Mouse (Mus musculus) intestine, embryonic 15.5 days (tissue): ENCODE results near the gene Pkd1. TPM values are rescaled to one million over a fixed set of nuclear protein-coding genes. Genes with fewer than 3 reads are reported as not detected.

Experiments used
- ATAC-seq: fragments of 200-750 bp; cut with Nextera tagmentation; 2 replicates; pipeline ENCODE4 v1.8.0; 2017; ENCODE audit warnings: moderate TSS enrichment, moderate library complexity
- H3K27ac ChIP-seq: fragments of 300-500 bp; sonication (generic); 2 replicates; pipeline ENCODE4 v1.5.1; 2015; ENCODE audit warnings: mild to moderate bottlenecking, inconsistent platforms
- H3K27me3 ChIP-seq: fragments of 300-500 bp; sonication (generic); replicated peaks from 2 replicates; pipeline ENCODE4 v1.6.1; 2015; ENCODE audit warnings: inconsistent platforms
- H3K36me3 ChIP-seq: fragments of 300-500 bp; sonication (generic); 2 replicates; pipeline ENCODE4 v1.6.1; 2015; ENCODE audit warnings: inconsistent platforms
- H3K4me1 ChIP-seq: fragments of 300-500 bp; sonication (generic); replicated peaks from 2 replicates; pipeline ENCODE4 v1.6.1; 2015; ENCODE audit warnings: inconsistent platforms
- H3K4me2 ChIP-seq: fragments of 300-500 bp; sonication (generic); replicated peaks from 2 replicates; pipeline ENCODE4 v1.6.1; 2015; ENCODE audit warnings: mild to moderate bottlenecking, inconsistent platforms
- H3K4me3 ChIP-seq: fragments of 300-500 bp; sonication (generic); replicated peaks from 2 replicates; pipeline ENCODE4 v1.5.1; 2015; ENCODE audit warnings: inconsistent platforms
- H3K9ac ChIP-seq: fragments of 300-500 bp; sonication (generic); 2 replicates; pipeline ENCODE4 v1.6.1; 2015; ENCODE audit warnings: inconsistent platforms
- H3K9me3 ChIP-seq: fragments of 300-500 bp; sonication (generic); 2 replicates; pipeline ENCODE4 v1.6.1; 2016; ENCODE audit warnings: inconsistent platforms
- WGBS: fragments of 180-500 bp; shearing (Covaris S2); methylation state at CpG from one replicate; pipeline ENCODE4 v1.1.7; 2015; 5-methylcytosine and 5-hydroxymethylcytosine counted together
- polyA plus RNA-seq: library from polyadenylated mRNA; unstranded; fragments of >200 nt; fragmentation: Nextera tagmentation; extraction: Ambion mirVana; gene quantifications from 2 replicates; pipeline ENCODE4 v1.2.1, GENCODE M21; 2015

Pkd1 gene
- polyA plus RNA-seq, 1 experiment from 2014 or later = 16.9 TPM

GRCm38 (mm10) chr17:24527315-24527714 is 22.3 kb upstream of the Pkd1 start:
- H3K4me3 ChIP-seq = peak overlapping the region; percentile 98
- H3K4me1 ChIP-seq = peaks cover 48% of the 10 kb centered on the region
- peak; percentile 4; the same call in 1 of the 2 replicates for ATAC-seq
- no peaks in the 10 kb centered on the region for H3K36me3 ChIP-seq
- H3K9ac ChIP-seq = peak overlapping the region; percentile 96
- H3K9me3 ChIP-seq = no peaks in the 10 kb centered on the region
- peak overlapping the region; percentile 61 for H3K4me2 ChIP-seq
- no peaks in the 10 kb centered on the region for H3K27me3 ChIP-seq
- H3K27ac ChIP-seq = peak overlapping the region; percentile 85
- WGBS = 0% methylated on average over 17 of the region's 19 CpGs

- peak within 1 kb of the TSS; percentile 67 for H3K4me2 ChIP-seq
- H3K9ac ChIP-seq = peak within 1 kb of the TSS; percentile 96
- no peaks in the 10 kb centered on the region for H3K36me3 ChIP-seq
- WGBS = under 1% methylated on average over 40 of the region's 40 CpGs
- ATAC-seq = peak; percentile 97
- H3K27me3 ChIP-seq = no peaks in the 10 kb centered on the region
- peak within 1 kb of the TSS; percentile 85 for H3K27ac ChIP-seq
- H3K4me3 ChIP-seq = peak within 1 kb of the TSS; percentile 98
- peaks cover 54% of the 10 kb centered on the region for H3K4me1 ChIP-seq
- H3K9me3 ChIP-seq = no peaks in the 10 kb centered on the region
Measured at GRCm38 (mm10) chr17:24527723-24528559, 21.7 kb upstream of the Pkd1 start, which contains the start of gene Traf7. TSS of gene Traf7 (minus strand) at chr17:24527938.

- Histone ChIP-seq H3K9me3 (no peaks in the 10 kb centered on the region), H3K4me3 (peak overlapping the region; percentile 57), H3K27me3 (no peaks in the 10 kb centered on the region), H3K4me2 (peak overlapping the region; percentile 67), H3K9ac (peak overlapping the region; percentile 69), H3K27ac (peak overlapping the region; percentile 85), H3K36me3 (no peaks in the 10 kb centered on the region), H3K4me1 (peaks cover 60% of the 10 kb centered on the region)
- ATAC-seq = no peak
- WGBS = under 1% methylated on average over 8 of the region's 8 CpGs
Measured at GRCm38 (mm10) chr17:24528560-24528918, 21.1 kb upstream of the Pkd1 start.

GRCm38 (mm10) chr17:24529007-24529451 is 20.6 kb upstream of the Pkd1 start:
- H3K27ac ChIP-seq = peak overlapping the region; percentile 85
- H3K27me3 ChIP-seq = no peaks in the 10 kb centered on the region
- peak overlapping the region; percentile 67 for H3K4me2 ChIP-seq
- no peak for ATAC-seq
- H3K4me1 ChIP-seq = peaks cover 60% of the 10 kb centered on the region
- H3K9me3 ChIP-seq = no peaks in the 10 kb centered on the region
- H3K4me3 ChIP-seq = peak overlapping the region; percentile 57
- H3K36me3 ChIP-seq = no peaks in the 10 kb centered on the region
- 0% methylated on average over 4 of the region's 4 CpGs for WGBS
- peak overlapping the region; percentile 69 for H3K9ac ChIP-seq

- no peaks in the 10 kb centered on the region for H3K36me3 ChIP-seq
- H3K9ac ChIP-seq = peak overlapping the region; percentile 69
- peak overlapping the region; percentile 85 for H3K27ac ChIP-seq
- H3K9me3 ChIP-seq = no peaks in the 10 kb centered on the region
- no peak for ATAC-seq
- 30% methylated on average over 5 of the region's 5 CpGs for WGBS
- peak overlapping the region; percentile 67 for H3K4me2 ChIP-seq
- H3K4me3 ChIP-seq = peak overlapping the region; percentile 57
- peaks cover 56% of the 10 kb centered on the region for H3K4me1 ChIP-seq
- no peaks in the 10 kb centered on the region for H3K27me3 ChIP-seq
Measured at GRCm38 (mm10) chr17:24529883-24530282, 19.8 kb upstream of the Pkd1 start.

- WGBS = 37% methylated on average over 8 of the region's 8 CpGs
- H3K27ac ChIP-seq = no peak overlapping the region
- peak overlapping the region; percentile 67 for H3K4me2 ChIP-seq
- peak overlapping the region; percentile 57 for H3K4me3 ChIP-seq
- no peak for ATAC-seq
- H3K36me3 ChIP-seq = no peaks in the 10 kb centered on the region
- peak overlapping the region; percentile 69 for H3K9ac ChIP-seq
- H3K27me3 ChIP-seq = no peaks in the 10 kb centered on the region
- no peaks in the 10 kb centered on the region for H3K9me3 ChIP-seq
- peaks cover 50% of the 10 kb centered on the region for H3K4me1 ChIP-seq
Measured at GRCm38 (mm10) chr17:24530361-24531050, 19.1 kb upstream of the Pkd1 start.

- Histone ChIP-seq H3K27me3 (no peaks in the 10 kb centered on the region), H3K4me3 (no peak overlapping the region), H3K27ac (no peak overlapping the region), H3K36me3 (no peaks in the 10 kb centered on the region), H3K9me3 (no peaks in the 10 kb centered on the region), H3K4me2 (peak overlapping the region; percentile 67; the same call in 1 of the 2 replicates), H3K4me1 (peaks cover 46% of the 10 kb centered on the region), H3K9ac (0 out of 2 replicates have a peak overlapping the region, but pooled peaks have one; percentile 69)
- no peak for ATAC-seq
- WGBS = 66% methylated on average over 3 of the region's 3 CpGs
Measured at GRCm38 (mm10) chr17:24531064-24531463, 18.6 kb upstream of the Pkd1 start.

- WGBS = 62% methylated on average over 7 of the region's 7 CpGs
- H3K4me1 ChIP-seq = peaks cover 37% of the 10 kb centered on the region
- H3K9me3 ChIP-seq = no peaks in the 10 kb centered on the region
- no peak overlapping the region; the same call in 1 of the 2 replicates for H3K4me2 ChIP-seq
- no peak overlapping the region for H3K4me3 ChIP-seq
- ATAC-seq = no peak
- no peak overlapping the region for H3K27ac ChIP-seq
- H3K36me3 ChIP-seq = no peaks in the 10 kb centered on the region
- H3K27me3 ChIP-seq = no peaks in the 10 kb centered on the region
- H3K9ac ChIP-seq = 0 out of 2 replicates have a peak overlapping the region, but pooled peaks have one; percentile 37
Measured at GRCm38 (mm10) chr17:24532045-24532444, 17.6 kb upstream of the Pkd1 start.

- H3K9ac ChIP-seq = peak overlapping the region; percentile 37
- H3K27ac ChIP-seq = peak overlapping the region; percentile 27; the same call in 1 of the 2 replicates
- peak overlapping the region; percentile 88 for H3K4me2 ChIP-seq
- 11% methylated on average over 53 of the region's 53 CpGs for WGBS
- H3K36me3 ChIP-seq = no peaks in the 10 kb centered on the region
- H3K4me3 ChIP-seq = peak overlapping the region; percentile 39
- peak; percentile 87 for ATAC-seq
- H3K9me3 ChIP-seq = no peaks in the 10 kb centered on the region
- peaks cover 37% of the 10 kb centered on the region for H3K4me1 ChIP-seq
- H3K27me3 ChIP-seq = no peaks in the 10 kb centered on the region
Measured at GRCm38 (mm10) chr17:24533099-24533992, 16.3 kb upstream of the Pkd1 start.

- H3K36me3 ChIP-seq = no peaks in the 10 kb centered on the region
- H3K4me1 ChIP-seq = peaks cover 36% of the 10 kb centered on the region
- H3K9me3 ChIP-seq = no peaks in the 10 kb centered on the region
- H3K4me3 ChIP-seq = peak within 1 kb of the TSS; percentile 39
- peak within 1 kb of the TSS; percentile 37 for H3K9ac ChIP-seq
- peak within 1 kb of the TSS; percentile 27; the same call in 1 of the 2 replicates for H3K27ac ChIP-seq
- WGBS = 81% methylated on average over 8 of the region's 8 CpGs
- H3K27me3 ChIP-seq = no peaks in the 10 kb centered on the region
- no peak for ATAC-seq
- peak within 1 kb of the TSS; percentile 88 for H3K4me2 ChIP-seq
Measured at GRCm38 (mm10) chr17:24534160-24534718, 15.4 kb upstream of the Pkd1 start, which contains the start of gene Rab26. TSS of gene Rab26 (minus strand) at chr17:24534210.

- H3K4me1 ChIP-seq = peaks cover 26% of the 10 kb centered on the region
- 52% methylated on average over 5 of the region's 5 CpGs for WGBS
- H3K36me3 ChIP-seq = no peaks in the 10 kb centered on the region
- no peak overlapping the region for H3K27ac ChIP-seq
- no peak for ATAC-seq
- no peak overlapping the region for H3K9ac ChIP-seq
- H3K9me3 ChIP-seq = no peaks in the 10 kb centered on the region
- no peak overlapping the region for H3K4me3 ChIP-seq
- H3K27me3 ChIP-seq = no peaks in the 10 kb centered on the region
- no peak overlapping the region for H3K4me2 ChIP-seq
Measured at GRCm38 (mm10) chr17:24535300-24535699, 14.3 kb upstream of the Pkd1 start.
